Mouse (Mus musculus) kidney, embryonic 16.5 days (tissue): ENCODE results near the gene Vwde. TPM values are rescaled to one million over a fixed set of nuclear protein-coding genes. Genes with fewer than 3 reads are reported as not detected.

Experiments used
- ATAC-seq: fragments of 200-750 bp; cut with Nextera tagmentation; 2 replicates; pipeline ENCODE4 v1.8.0; 2017; ENCODE audit warnings: moderate TSS enrichment; ENCODE audit not compliant: low FRiP score, low TSS enrichment
- H3K27ac ChIP-seq: fragments of 300-500 bp; sonication (generic); 2 replicates; pipeline ENCODE4 v1.5.1; 2014; ENCODE audit warnings: low read length
- H3K27me3 ChIP-seq: fragments of 300-500 bp; sonication (generic); 2 replicates; pipeline ENCODE4 v1.6.1; 2014; ENCODE audit warnings: low read length, control low read depth, mixed read lengths; ENCODE audit not compliant: insufficient read depth
- H3K36me3 ChIP-seq: fragments of 300-500 bp; sonication (generic); 2 replicates; pipeline ENCODE4 v1.6.1; 2014; ENCODE audit warnings: low read length, control low read depth, mixed read lengths; ENCODE audit not compliant: insufficient read depth
- H3K4me1 ChIP-seq: fragments of 300-500 bp; sonication (generic); 2 replicates; pipeline ENCODE4 v1.6.1; 2014; ENCODE audit warnings: low read length, control low read depth, mixed read lengths; ENCODE audit not compliant: insufficient read depth
- H3K4me2 ChIP-seq: fragments of 300-500 bp; sonication (generic); replicated peaks from 2 replicates; pipeline ENCODE4 v1.6.1; 2014; ENCODE audit warnings: low read depth, low read length
- H3K4me3 ChIP-seq: fragments of 300-500 bp; sonication (generic); 2 replicates; pipeline ENCODE4 v1.5.1; 2014; ENCODE audit warnings: mild to moderate bottlenecking, low read length
- H3K9ac ChIP-seq: fragments of 300-500 bp; sonication (generic); replicated peaks from 2 replicates; pipeline ENCODE4 v1.6.1; 2014; ENCODE audit warnings: low read length
- H3K9me3 ChIP-seq: fragments of 300-500 bp; sonication (generic); 2 replicates; pipeline ENCODE4 v1.6.1; 2016; ENCODE audit warnings: low read length, control low read depth
- WGBS: fragments of 180-500 bp; shearing (Covaris S2); extraction: QIAGEN DNeasy Blood & Tissue Kit; methylation state at CpG from one replicate; pipeline ENCODE4 v1.1.7; 2014; 5-methylcytosine and 5-hydroxymethylcytosine counted together
- polyA plus RNA-seq: library from polyadenylated mRNA; unstranded; fragments of >200 nt; fragmentation: Nextera tagmentation; extraction: Ambion mirVana; gene quantifications from 2 replicates; pipeline ENCODE4 v1.2.1, GENCODE M21; 2015

The Vwde gene
- not detected in 2 replicates for polyA plus RNA-seq

DNA sequence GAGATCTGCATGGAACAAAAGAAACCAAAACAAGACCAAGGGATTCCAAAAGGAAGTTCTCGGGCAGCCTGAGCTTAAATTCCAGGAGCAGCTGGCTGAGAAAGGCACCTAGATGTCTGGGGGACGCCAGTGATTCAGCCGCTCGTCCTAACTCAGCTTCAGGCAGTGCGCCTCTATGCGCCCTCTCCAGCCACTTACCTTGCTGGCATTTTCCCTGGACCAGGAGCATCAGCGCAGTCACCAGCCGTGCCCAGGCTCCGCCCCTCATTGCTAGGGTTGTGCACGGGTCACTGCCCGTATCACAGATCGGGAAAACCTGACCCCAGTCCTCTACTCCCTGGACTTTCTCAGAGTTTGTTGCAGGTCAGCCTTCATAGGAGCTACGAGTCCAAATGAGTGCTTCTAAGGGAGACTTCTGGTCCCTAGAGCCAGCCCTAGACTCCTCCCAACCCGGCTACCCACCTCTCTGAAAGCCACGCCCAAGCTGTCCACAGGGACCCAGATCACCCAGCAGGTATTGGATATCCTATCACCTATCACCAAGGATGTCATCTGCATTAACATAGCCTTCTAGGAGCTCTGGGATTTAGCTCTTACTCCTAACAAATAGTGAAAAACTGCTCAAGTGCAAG lies at the start of gene Vwde:
Vwde (minus strand) TSS at position 370 of the 632 bp plus-strand sequence.
- Histone ChIP-seq H3K36me3 (no peaks in the 10 kb centered on the region), H3K9ac (no peak within 1 kb of the TSS), H3K9me3 (no peaks in the 10 kb centered on the region), H3K4me2 (peak within 1 kb of the TSS; percentile 47), H3K4me3 (peak within 1 kb of the TSS; percentile 25), H3K27ac (no peak within 1 kb of the TSS), H3K27me3 (no peaks in the 10 kb centered on the region), H3K4me1 (no peaks in the 10 kb centered on the region)
- ATAC-seq = peak; percentile 82; the same call in 1 of the 2 replicates
- 17% methylated on average over 15 of the region's 15 CpGs for WGBS

DNA sequence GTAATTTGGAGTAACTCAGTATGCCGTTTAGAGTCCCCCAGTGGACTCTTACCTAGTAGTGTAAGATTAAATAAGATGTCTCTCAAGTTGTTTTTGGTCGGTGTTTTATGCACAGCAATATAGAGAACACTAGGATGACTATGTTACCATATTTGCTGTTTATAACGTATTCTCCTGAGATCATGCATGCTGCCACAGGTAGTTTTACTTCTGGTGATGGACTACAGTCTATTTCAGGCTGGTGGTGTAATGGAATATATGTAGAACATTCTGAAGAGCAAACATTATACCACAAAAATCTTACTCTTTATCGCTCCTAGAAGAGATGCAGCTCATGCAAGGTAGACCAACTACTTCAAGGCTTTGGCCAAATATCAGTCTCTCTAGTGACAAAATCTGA lies 30.6 kb upstream of the Vwde start:
- Histone ChIP-seq H3K27ac (no peak overlapping the region), H3K9me3 (no peaks in the 10 kb centered on the region), H3K4me1 (no peaks in the 10 kb centered on the region), H3K4me3 (no peak overlapping the region), H3K36me3 (no peaks in the 10 kb centered on the region), H3K4me2 (no peak overlapping the region), H3K9ac (no peak overlapping the region), H3K27me3 (no peaks in the 10 kb centered on the region)
- ATAC-seq = no peak
- WGBS = 86% methylated on average over 4 of the region's 4 CpGs

GRCm38 (mm10) chr6:13248317-13248969 lies 23.7 kb upstream of the Vwde start:
- 65% methylated on average over 4 of the region's 4 CpGs for WGBS
- ATAC-seq = peak; percentile 15; the same call in 1 of the 2 replicates
- no peak overlapping the region for H3K4me3 ChIP-seq
- H3K27ac ChIP-seq = no peak overlapping the region
- H3K9ac ChIP-seq = no peak overlapping the region
- no peaks in the 10 kb centered on the region for H3K9me3 ChIP-seq
- no peaks in the 10 kb centered on the region for H3K4me1 ChIP-seq
- H3K4me2 ChIP-seq = no peak overlapping the region
- no peaks in the 10 kb centered on the region for H3K27me3 ChIP-seq
- no peaks in the 10 kb centered on the region for H3K36me3 ChIP-seq

- H3K36me3 ChIP-seq = no peaks in the 10 kb centered on the region
- no peak overlapping the region for H3K9ac ChIP-seq
- H3K27me3 ChIP-seq = no peaks in the 10 kb centered on the region
- no peak overlapping the region for H3K27ac ChIP-seq
- H3K9me3 ChIP-seq = no peaks in the 10 kb centered on the region
- no peak for ATAC-seq
- H3K4me2 ChIP-seq = no peak overlapping the region
- no peaks in the 10 kb centered on the region for H3K4me1 ChIP-seq
- H3K4me3 ChIP-seq = no peak overlapping the region
- 84% methylated on average over 6 of the region's 6 CpGs for WGBS
Observed at GRCm38 (mm10) chr6:13206157-13206556, 18.6 kb downstream of the Vwde start.

- ATAC-seq = no peak
Observed at GRCm38 (mm10) chr6:13197486-13197885, 27.3 kb downstream of the Vwde start.

DNA sequence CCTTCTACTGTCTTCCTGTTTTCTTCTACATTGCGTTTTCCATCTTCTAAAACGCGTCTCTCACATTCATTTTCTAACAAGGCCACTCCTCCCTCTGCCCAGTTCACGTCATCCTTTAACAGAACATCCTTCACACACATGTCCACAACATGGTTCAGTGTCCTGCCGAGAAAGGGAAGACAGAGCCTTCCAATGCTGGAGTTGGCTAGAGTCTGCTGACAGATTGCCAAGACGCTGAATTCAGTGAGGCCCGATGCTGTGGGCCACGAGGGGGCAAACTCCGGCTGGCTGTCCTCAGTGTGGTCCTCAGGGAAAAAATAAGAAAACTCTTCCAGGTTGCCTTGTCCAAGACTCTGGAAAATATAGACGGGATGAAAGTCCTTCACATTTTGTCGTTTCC lies 37.9 kb downstream of the Vwde start:
- no peaks in the 10 kb centered on the region for H3K9me3 ChIP-seq
- no peaks in the 10 kb centered on the region for H3K4me1 ChIP-seq
- H3K36me3 ChIP-seq = no peaks in the 10 kb centered on the region
- ATAC-seq = no peak
- WGBS = 81% methylated on average over 11 of the region's 11 CpGs
- no peaks in the 10 kb centered on the region for H3K27me3 ChIP-seq
- no peak overlapping the region for H3K27ac ChIP-seq
- H3K9ac ChIP-seq = no peak overlapping the region
- H3K4me3 ChIP-seq = no peak overlapping the region
- H3K4me2 ChIP-seq = no peak overlapping the region

More at GRCm38 (mm10) chr6:13197486-13197885, 27.3 kb downstream of the Vwde start:
- 95% methylated on average over 3 of the region's 3 CpGs for WGBS
- no peaks in the 10 kb centered on the region for H3K9me3 ChIP-seq
- H3K9ac ChIP-seq = no peak overlapping the region
- H3K4me1 ChIP-seq = no peaks in the 10 kb centered on the region
- H3K4me3 ChIP-seq = no peak overlapping the region
- H3K27me3 ChIP-seq = no peaks in the 10 kb centered on the region
- no peaks in the 10 kb centered on the region for H3K36me3 ChIP-seq
- no peak overlapping the region for H3K27ac ChIP-seq
- H3K4me2 ChIP-seq = no peak overlapping the region

- no peak overlapping the region for H3K27ac ChIP-seq
- no peaks in the 10 kb centered on the region for H3K36me3 ChIP-seq
- H3K4me1 ChIP-seq = no peaks in the 10 kb centered on the region
- H3K27me3 ChIP-seq = no peaks in the 10 kb centered on the region
- no peak for ATAC-seq
- no peak overlapping the region for H3K9ac ChIP-seq
- no peaks in the 10 kb centered on the region for H3K9me3 ChIP-seq
- WGBS = 74% methylated on average over 3 of the region's 3 CpGs
- no peak overlapping the region for H3K4me2 ChIP-seq
- H3K4me3 ChIP-seq = no peak overlapping the region
Observed at GRCm38 (mm10) chr6:13180061-13180460, 44.7 kb downstream of the Vwde start.

DNA sequence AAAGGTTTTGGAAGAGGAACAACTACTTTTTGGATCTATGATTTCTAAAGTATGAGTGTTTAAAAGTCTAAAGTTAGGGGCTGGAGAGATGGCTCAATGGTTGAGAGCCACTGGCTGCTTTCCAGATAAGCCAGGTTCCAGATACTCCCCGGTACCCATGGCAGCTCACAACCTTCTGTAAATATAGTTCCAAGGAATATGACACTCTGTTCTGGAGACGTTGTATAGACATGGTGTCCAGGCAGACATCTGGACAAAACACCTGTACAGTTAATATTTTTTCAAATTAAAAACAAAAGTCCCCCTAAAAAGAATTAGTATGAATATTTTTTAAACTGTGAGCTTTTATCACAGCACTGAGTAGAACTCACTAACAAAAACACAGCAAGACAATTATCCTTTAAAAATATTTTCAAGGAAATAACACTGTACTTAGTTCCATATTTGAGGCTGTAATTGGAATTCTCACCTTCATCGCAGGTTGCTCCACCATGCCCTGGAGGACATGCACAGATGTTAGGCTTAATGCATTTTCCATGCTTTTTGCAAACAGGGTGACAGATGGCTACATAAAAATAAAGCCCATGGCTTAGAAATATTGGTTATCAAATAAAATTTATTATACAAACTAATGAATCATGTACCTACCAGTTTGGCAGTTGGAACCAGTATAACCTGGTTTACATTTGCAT lies 55.2 kb downstream of the Vwde start:
- Histone ChIP-seq H3K9ac (no peak overlapping the region), H3K27ac (no peak overlapping the region), H3K4me1 (no peaks in the 10 kb centered on the region), H3K9me3 (no peaks in the 10 kb centered on the region), H3K4me2 (no peak overlapping the region), H3K36me3 (no peaks in the 10 kb centered on the region), H3K4me3 (no peak overlapping the region), H3K27me3 (no peaks in the 10 kb centered on the region)
- WGBS = 63% methylated on average over 3 of the region's 3 CpGs
- ATAC-seq = no peak

DNA sequence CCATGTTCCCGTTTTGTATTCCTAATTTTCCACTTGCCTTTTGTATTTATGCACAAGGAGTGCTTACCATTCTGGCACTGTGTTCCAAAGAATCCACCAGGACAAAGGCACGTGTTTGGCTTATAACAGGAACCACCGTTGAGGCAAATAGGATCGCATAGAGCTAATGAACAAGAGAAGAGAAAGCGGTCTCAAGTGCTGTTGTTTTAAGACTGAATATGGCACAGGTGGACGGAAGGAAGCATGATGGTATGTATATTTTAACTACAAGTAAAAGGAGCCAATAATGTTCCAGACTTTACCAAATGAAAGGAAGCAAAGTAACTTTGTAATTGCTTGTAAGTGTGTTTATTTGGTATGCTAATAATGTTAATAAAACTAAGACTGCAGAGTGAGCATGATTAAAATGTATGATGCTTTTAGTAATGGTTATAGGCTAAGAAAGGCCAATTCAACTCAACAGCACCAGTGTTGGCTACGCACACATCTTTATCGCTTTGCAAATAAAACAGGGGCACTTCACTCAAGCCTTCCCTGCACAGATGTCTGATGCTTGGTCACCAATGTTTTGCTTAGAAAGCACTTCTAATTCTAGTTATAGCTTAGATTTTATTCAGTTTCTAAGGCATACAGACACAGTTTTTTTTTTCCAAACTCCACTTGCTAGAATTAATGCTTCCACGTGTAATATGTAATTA lies 58.4 kb downstream of the Vwde start:
- Histone ChIP-seq H3K9ac (no peak overlapping the region), H3K9me3 (no peaks in the 10 kb centered on the region), H3K36me3 (no peaks in the 10 kb centered on the region), H3K4me2 (no peak overlapping the region), H3K4me1 (no peaks in the 10 kb centered on the region), H3K4me3 (no peak overlapping the region), H3K27ac (no peak overlapping the region), H3K27me3 (no peaks in the 10 kb centered on the region)
- ATAC-seq = no peak
- WGBS = 90% methylated on average over 9 of the region's 9 CpGs
